26 mouse cellular contexts compared by ENCODE assay signal in genomic region chr12:86672105-86672504, GRCm38 (mm10). TPM values are rescaled to one million over a fixed set of nuclear protein-coding genes. Genes with fewer than 3 reads are reported as not detected.
DNase-seq lines count a peak whose midpoint lies in the region; ATAC-seq lines count a peak whose summit lies in the region.
"Had no signal": no experiment of that assay in that cellular context is flagged by ENCODE, and none has a peak within 500 bp of the region (broad histone marks: within the 10 kb centered on the region; RNA-seq: fewer than 3 reads in every experiment).

No protein-coding gene starts in this region.

- no peaks in the 10 kb centered on the region for H3K9me3 ChIP-seq in embryonic facial prominence, embryonic 14.5 days (ENCODE audit: control insufficient read depth, low read length)
- no peaks in the 10 kb centered on the region for H3K9me3 ChIP-seq in embryonic facial prominence, embryonic 10.5 days
- H3K9me3 ChIP-seq in heart, embryonic 13.5 days, result no peaks in the 10 kb centered on the region
- H3K9me3 ChIP-seq in limb, embryonic 13.5 days, result no peaks in the 10 kb centered on the region; the same call in 1 of the 2 replicates
- H3K9me3 ChIP-seq in limb, embryonic 10.5 days (replicated peaks), result no peaks in the 10 kb centered on the region
- H3K9me3 ChIP-seq in limb, embryonic 15.5 days, result no peaks in the 10 kb centered on the region
- H3K9me3 ChIP-seq: forebrain, embryonic 12.5 days; forebrain, embryonic 15.5 days had no signal

- H3K27me3 ChIP-seq in embryonic facial prominence, embryonic 14.5 days (replicated peaks; ENCODE audit: control insufficient read depth, insufficient read depth, low read length), result no peaks in the 10 kb centered on the region
- peaks cover 5% of the 10 kb centered on the region; the same call in 1 of the 2 replicates for H3K27me3 ChIP-seq in embryonic facial prominence, embryonic 10.5 days (replicated peaks; ENCODE audit: low read depth, poor library complexity, severe bottlenecking)
- H3K27me3 ChIP-seq in heart, embryonic 13.5 days (replicated peaks), result no peaks in the 10 kb centered on the region
- peaks cover 3% of the 10 kb centered on the region; the same call in 1 of the 2 replicates for H3K27me3 ChIP-seq in limb, embryonic 13.5 days
- H3K27me3 ChIP-seq in limb, embryonic 10.5 days (ENCODE audit: low read depth, poor library complexity, severe bottlenecking), result peaks cover 8% of the 10 kb centered on the region
- H3K27me3 ChIP-seq in limb, embryonic 15.5 days, result no peaks in the 10 kb centered on the region
- H3K27me3 ChIP-seq: forebrain, embryonic 15.5 days had no signal

- no peaks in the 10 kb centered on the region for H3K4me1 ChIP-seq in embryonic facial prominence, embryonic 14.5 days (ENCODE audit: control insufficient read depth, insufficient read depth, low read length)
- no peaks in the 10 kb centered on the region for H3K4me1 ChIP-seq in embryonic facial prominence, embryonic 10.5 days
- H3K4me1 ChIP-seq in heart, embryonic 13.5 days, result peaks cover 12% of the 10 kb centered on the region
- H3K4me1 ChIP-seq in limb, embryonic 13.5 days, result no peaks in the 10 kb centered on the region
- H3K4me1 ChIP-seq in limb, embryonic 10.5 days, result no peaks in the 10 kb centered on the region
- H3K4me1 ChIP-seq in limb, embryonic 15.5 days, result no peaks in the 10 kb centered on the region
- H3K4me1 ChIP-seq: forebrain, embryonic 12.5 days; forebrain, embryonic 15.5 days had no signal

- no peak overlapping the region for H3K4me2 ChIP-seq in embryonic facial prominence, embryonic 14.5 days (ENCODE audit: low read depth, low read length)
- no peak overlapping the region for H3K4me2 ChIP-seq in heart, embryonic 13.5 days
- H3K4me2 ChIP-seq in limb, embryonic 13.5 days (replicated peaks), result no peak overlapping the region
- no peak overlapping the region for H3K4me2 ChIP-seq in limb, embryonic 15.5 days
- H3K4me2 ChIP-seq: forebrain, embryonic 12.5 days; forebrain, embryonic 15.5 days; hindbrain, embryonic 14.5 days had no signal

- no peak overlapping the region for H3K9ac ChIP-seq in embryonic facial prominence, embryonic 14.5 days (ENCODE audit: low read depth, low read length)
- H3K9ac ChIP-seq in heart, embryonic 13.5 days, result peak overlapping the region; percentile 50; the same call in 1 of the 2 replicates
- no peak overlapping the region for H3K9ac ChIP-seq in limb, embryonic 13.5 days
- H3K9ac ChIP-seq in limb, embryonic 15.5 days, result no peak overlapping the region
- H3K9ac ChIP-seq: forebrain, embryonic 12.5 days; forebrain, embryonic 15.5 days; hindbrain, embryonic 14.5 days had no signal

- H3K27ac ChIP-seq in embryonic facial prominence, embryonic 14.5 days (replicated peaks; ENCODE audit: low read depth, low read length), result no peak overlapping the region
- H3K27ac ChIP-seq in embryonic facial prominence, embryonic 10.5 days (replicated peaks), result no peak overlapping the region
- no peak overlapping the region for H3K27ac ChIP-seq in heart, embryonic 13.5 days (replicated peaks)
- H3K27ac ChIP-seq in limb, embryonic 13.5 days, result no peak overlapping the region
- no peak overlapping the region for H3K27ac ChIP-seq in limb, embryonic 10.5 days
- no peak overlapping the region for H3K27ac ChIP-seq in limb, embryonic 15.5 days
- H3K27ac ChIP-seq: forebrain, embryonic 12.5 days; forebrain, embryonic 15.5 days; heart, adult 2 months; hindbrain, embryonic 14.5 days; hindbrain, postnatal 0 days had no signal

- no peak overlapping the region for H3K4me3 ChIP-seq in embryonic facial prominence, embryonic 14.5 days (ENCODE audit: low read depth, low read length)
- no peak overlapping the region for H3K4me3 ChIP-seq in embryonic facial prominence, embryonic 10.5 days
- H3K4me3 ChIP-seq in heart, embryonic 13.5 days, result no peak overlapping the region
- no peak overlapping the region for H3K4me3 ChIP-seq in limb, embryonic 13.5 days
- no peak overlapping the region for H3K4me3 ChIP-seq in limb, embryonic 10.5 days
- no peak overlapping the region for H3K4me3 ChIP-seq in limb, embryonic 15.5 days
- H3K4me3 ChIP-seq: erythroblast, embryonic 14.5 days; forebrain, embryonic 12.5 days; forebrain, embryonic 15.5 days; heart, adult 2 months had no signal

- 65% methylated on average over 4 of the region's 4 CpGs for WGBS in embryonic facial prominence, embryonic 14.5 days
- WGBS in embryonic facial prominence, embryonic 10.5 days, result 67% methylated on average over 4 of the region's 4 CpGs
- 49% methylated on average over 4 of the region's 4 CpGs for WGBS in heart, embryonic 13.5 days
- WGBS in limb, embryonic 13.5 days, result 79% methylated on average over 4 of the region's 4 CpGs
- 85% methylated on average over 4 of the region's 4 CpGs for WGBS in limb, embryonic 10.5 days
- WGBS in limb, embryonic 15.5 days, result 72% methylated on average over 4 of the region's 4 CpGs

- no peak for DNase-seq in embryonic facial prominence, embryonic 14.5 days (ENCODE audit: low spot score)
- DNase-seq in embryonic facial prominence, embryonic 10.5 days (ENCODE audit: low spot score), result no peak
- no peak for DNase-seq in heart, adult 9 months (ENCODE audit: low spot score in 2 of 2)
- DNase-seq in limb, embryonic 10.5 days (ENCODE audit: low spot score), result no peak
- DNase-seq in thymus, postnatal 0 days (ENCODE audit: low spot score), result no peak
- DNase-seq: adrenal gland, adult 8-10 months; adrenal gland, postnatal 25 days; cerebellum, adult 11-12 months; cerebellum, adult 8-10 months; cerebellum, postnatal 10 days; cerebellum, postnatal 36 days; embryo, embryonic 11 days; gastrocnemius, postnatal 25 days; heart, adult 2 months; heart, postnatal 4 days had no signal

- H3K36me3 ChIP-seq in embryonic facial prominence, embryonic 14.5 days (ENCODE audit: control insufficient read depth, insufficient read depth, low read length), result no peaks in the 10 kb centered on the region
- no peaks in the 10 kb centered on the region for H3K36me3 ChIP-seq in embryonic facial prominence, embryonic 10.5 days (replicated peaks)
- H3K36me3 ChIP-seq in heart, embryonic 13.5 days, result no peaks in the 10 kb centered on the region
- H3K36me3 ChIP-seq in limb, embryonic 13.5 days, result no peaks in the 10 kb centered on the region
- no peaks in the 10 kb centered on the region for H3K36me3 ChIP-seq in limb, embryonic 10.5 days
- no peaks in the 10 kb centered on the region for H3K36me3 ChIP-seq in limb, embryonic 15.5 days
- H3K36me3 ChIP-seq: forebrain, embryonic 12.5 days; forebrain, embryonic 15.5 days had no signal

- ATAC-seq in embryonic facial prominence, embryonic 14.5 days (ENCODE audit: low read depth), result peak; percentile 72
- no peak for ATAC-seq in heart, embryonic 13.5 days (ENCODE audit: extremely low read depth, insufficient number of reproducible peaks, low FRiP score, low TSS enrichment)
- ATAC-seq in limb, embryonic 13.5 days (ENCODE audit: low FRiP score, low read depth), result peak; percentile 28; the same call in 1 of the 2 replicates
- ATAC-seq in limb, embryonic 15.5 days (ENCODE audit: insufficient number of reproducible peaks, low FRiP score, low TSS enrichment, low read depth), result 0 out of 2 replicates have a peak, but pooled peaks have one; percentile 58
- ATAC-seq: activated CD4-positive, CD25-positive, alpha-beta regulatory T cell, adult 4 months; forebrain, embryonic 15.5 days; hindbrain, postnatal 0 days; inflammation-experienced regulatory T-cells, adult 6 months; intestine, embryonic 16.5 days had no signal

RNA-seq across cellular contexts. Expression of gene Vash1, which starts 6.4 kb away (rescaled TPM):
- 11.0 and 12.3 TPM in 2 replicates for polyA plus RNA-seq in embryonic facial prominence, embryonic 14.5 days (2014; fragmentation: Nextera tagmentation; extraction: Ambion mirVana)
- polyA plus RNA-seq in embryonic facial prominence, embryonic 10.5 days (2016; fragmentation: Nextera tagmentation; extraction: Ambion mirVana), result 13.5 and 14.7 TPM in 2 replicates
- polyA plus RNA-seq in heart, embryonic 13.5 days (2015; fragmentation: Nextera tagmentation; extraction: Ambion mirVana), result 9.3 and 9.8 TPM in 2 replicates
- polyA plus RNA-seq in limb, embryonic 13.5 days (2015; fragmentation: Nextera tagmentation; extraction: Ambion mirVana), result 13.2 and 13.9 TPM in 2 replicates
- 9.2 and 9.5 TPM in 2 replicates for polyA plus RNA-seq in limb, embryonic 10.5 days (2016; fragmentation: Nextera tagmentation; extraction: Ambion mirVana)
- polyA plus RNA-seq in limb, embryonic 15.5 days (2015; fragmentation: Nextera tagmentation; extraction: Ambion mirVana), result 14.0 and 14.1 TPM in 2 replicates
- polyA plus RNA-seq in thymus, postnatal 0 days (2015; fragmentation: Nextera tagmentation; extraction: Ambion mirVana), result 1.3 and 1.5 TPM in 2 replicates
- polyA plus RNA-seq: erythroblast, embryonic 14.5 days had no signal

RNA-seq across cellular contexts. Expression of gene Angel1, which starts 54.2 kb away (rescaled TPM):
- polyA plus RNA-seq in embryonic facial prominence, embryonic 14.5 days (2014; fragmentation: Nextera tagmentation; extraction: Ambion mirVana), result 12.9 TPM in 2 replicates
- polyA plus RNA-seq in embryonic facial prominence, embryonic 10.5 days (2016; fragmentation: Nextera tagmentation; extraction: Ambion mirVana), result 14.3 and 15.5 TPM in 2 replicates
- polyA plus RNA-seq in heart, embryonic 13.5 days (2015; fragmentation: Nextera tagmentation; extraction: Ambion mirVana), result 9.6 TPM in 2 replicates
- 10.6 and 11.0 TPM in 2 replicates for polyA plus RNA-seq in limb, embryonic 13.5 days (2015; fragmentation: Nextera tagmentation; extraction: Ambion mirVana)
- 11.0 and 11.9 TPM in 2 replicates for polyA plus RNA-seq in limb, embryonic 10.5 days (2016; fragmentation: Nextera tagmentation; extraction: Ambion mirVana)
- 9.6 and 10.3 TPM in 2 replicates for polyA plus RNA-seq in limb, embryonic 15.5 days (2015; fragmentation: Nextera tagmentation; extraction: Ambion mirVana)
- 3.4 and 3.7 TPM in 2 replicates for polyA plus RNA-seq in thymus, postnatal 0 days (2015; fragmentation: Nextera tagmentation; extraction: Ambion mirVana)
